Mouse (Mus musculus): Measurements from ENCODE around the gene Ncs1.
A peak's percentile ranks its signal among the peaks of the same experiment; 100 is the strongest.

GRCm38 (mm10) chr2:31299266-31299665 lies 53.6 kb downstream of the Ncs1 start:
- TF ChIP-seq CTCF (IDR thresholded peaks at IDR 0.05; ENCODE audit: low read depth, low read length) = peak; percentile 33; the same call in 1 of the 2 replicates
- TF ChIP-seq POLR2A (IDR thresholded peaks at IDR 0.05; ENCODE audit: extremely low read depth, insufficient read depth, low read length) = no peak

Data from liver, adult 2 months (tissue).